Mouse (Mus musculus) liver, embryonic 13.5 days (tissue): Measurements from ENCODE around the gene Dnajb1. TPM values are rescaled to one million over a fixed set of nuclear protein-coding genes. Genes with fewer than 3 reads are reported as not detected.
"Not testable (repeated sequence)": the region's sequence is repeated elsewhere in the genome, so short reads cannot be mapped to it uniquely, and the experiment has no call there.

Experiments
- ATAC-seq: fragments of 200-750 bp; cut with Nextera tagmentation; 2 replicates; pipeline ENCODE4 v1.8.0; 2017; ENCODE audit warnings: low read depth, mild to moderate bottlenecking, moderate number of reproducible peaks, moderate library complexity
- DNase-seq: peaks from one replicate; pipeline ENCODE4 v3.0.0; 2022
- H3K27ac ChIP-seq: fragments of 300-500 bp; sonication (generic); 2 replicates; pipeline ENCODE4 v1.5.1; 2015; ENCODE audit warnings: moderate library complexity, mild to moderate bottlenecking, inconsistent platforms
- H3K27me3 ChIP-seq: fragments of 300-500 bp; sonication (generic); 2 replicates; pipeline ENCODE4 v1.6.1; 2015; ENCODE audit warnings: mild to moderate bottlenecking, inconsistent platforms
- H3K36me3 ChIP-seq: fragments of 300-500 bp; sonication (generic); 2 replicates; pipeline ENCODE4 v1.6.1; 2015; ENCODE audit warnings: mild to moderate bottlenecking, inconsistent platforms
- H3K4me1 ChIP-seq: fragments of 300-500 bp; sonication (generic); replicated peaks from 2 replicates; pipeline ENCODE4 v1.6.1; 2015; ENCODE audit warnings: inconsistent platforms
- H3K4me2 ChIP-seq: fragments of 300-500 bp; sonication (generic); 2 replicates; pipeline ENCODE4 v1.6.1; 2015; ENCODE audit warnings: inconsistent platforms, mild to moderate bottlenecking, moderate library complexity
- H3K4me3 ChIP-seq: fragments of 300-500 bp; sonication (generic); replicated peaks from 2 replicates; pipeline ENCODE4 v1.5.1; 2015; ENCODE audit warnings: mild to moderate bottlenecking, inconsistent platforms
- H3K9ac ChIP-seq: fragments of 300-500 bp; sonication (generic); 2 replicates; pipeline ENCODE4 v1.6.1; 2015; ENCODE audit warnings: mild to moderate bottlenecking, inconsistent platforms
- H3K9me3 ChIP-seq: fragments of 300-500 bp; sonication (generic); replicated peaks from 2 replicates; pipeline ENCODE4 v1.6.1; 2016; ENCODE audit warnings: inconsistent platforms
- WGBS: fragments of 180-500 bp; shearing (Covaris S2); methylation state at CpG from one replicate; pipeline ENCODE4 v1.1.7; 2015; ENCODE audit not compliant: insufficient replicate concordance; 5-methylcytosine and 5-hydroxymethylcytosine counted together
- polyA plus RNA-seq: library from polyadenylated mRNA; unstranded; fragments of >200 nt; fragmentation: Nextera tagmentation; extraction: Ambion mirVana; gene quantifications from 2 replicates; pipeline ENCODE4 v1.2.1, GENCODE M21; 2015

Gene Dnajb1
- polyA plus RNA-seq, 1 experiment from 2014 or later, result 54.5 TPM

DNA sequence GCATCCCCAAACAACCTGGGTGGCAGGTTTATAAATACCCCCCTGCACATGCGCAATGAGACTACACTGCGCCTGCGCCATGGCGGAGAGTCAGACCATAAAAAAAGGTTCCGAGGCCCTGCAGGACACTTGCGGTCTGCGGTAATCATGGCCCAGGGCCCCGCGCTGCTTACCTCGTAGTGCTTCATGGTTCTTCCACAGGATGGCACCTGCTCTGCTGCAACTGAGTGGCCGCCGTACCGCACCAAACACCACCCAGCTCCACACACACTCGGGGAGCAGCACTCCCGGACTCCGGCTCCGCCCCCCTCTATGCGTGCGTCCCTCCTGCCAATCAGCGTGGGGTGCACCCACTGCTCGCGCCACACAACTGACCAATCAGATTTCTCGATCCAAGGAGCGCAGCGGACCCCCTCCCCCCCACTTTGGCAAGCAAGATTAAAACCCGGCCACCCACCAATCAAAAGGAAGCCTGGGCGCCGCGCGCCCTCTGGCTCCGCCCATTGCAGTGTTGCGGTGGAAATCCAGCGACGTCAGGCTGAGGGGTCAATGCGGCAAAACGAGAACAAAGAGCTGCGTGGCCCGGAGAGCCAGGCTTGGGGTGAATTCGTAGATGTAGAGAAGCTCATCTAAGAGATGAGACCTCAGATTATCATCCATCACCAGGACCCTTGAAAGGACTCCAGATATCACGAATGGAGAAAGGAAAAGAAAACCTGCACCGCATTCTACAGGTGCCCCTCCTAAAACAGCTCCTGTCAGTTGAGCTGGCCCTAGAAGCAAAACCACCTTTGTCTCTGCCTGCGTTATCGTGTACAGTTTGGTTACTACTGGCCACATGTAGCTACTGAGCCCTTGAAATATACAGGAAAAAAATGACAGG is 13.6 kb upstream of the Dnajb1 start:
- H3K27ac ChIP-seq, result peak overlapping the region; percentile 95
- peak; percentile 98 for ATAC-seq
- peak; percentile 95 for DNase-seq
- no peaks in the 10 kb centered on the region for H3K27me3 ChIP-seq
- H3K9me3 ChIP-seq, result no peaks in the 10 kb centered on the region
- H3K4me1 ChIP-seq, result peaks cover 79% of the 10 kb centered on the region
- peak overlapping the region; percentile 93 for H3K9ac ChIP-seq
- peaks cover 22% of the 10 kb centered on the region for H3K36me3 ChIP-seq
- H3K4me2 ChIP-seq, result peak overlapping the region; percentile 92
- WGBS, result under 1% methylated on average over 43 of the region's 43 CpGs
- H3K4me3 ChIP-seq, result peak overlapping the region; percentile 80

DNA sequence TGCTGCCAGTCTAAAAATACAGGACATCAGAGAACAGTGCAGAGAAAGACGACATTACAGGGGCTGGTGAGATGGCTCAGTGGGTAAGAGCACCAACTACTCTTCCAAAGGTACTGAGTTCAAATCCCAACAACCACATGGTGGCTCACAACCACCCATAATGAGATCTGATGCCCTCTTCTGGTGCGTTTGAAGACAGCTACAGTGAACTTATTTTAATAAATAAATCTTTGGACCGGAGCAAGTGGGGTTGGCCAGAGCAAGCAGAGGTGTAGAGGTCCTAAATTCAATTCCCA is 13.0 kb upstream of the Dnajb1 start:
- H3K4me3 ChIP-seq, result peak overlapping the region; percentile 80
- not testable (repeated sequence) for H3K9me3 ChIP-seq, H3K27me3 ChIP-seq, ATAC-seq, DNase-seq
- peak overlapping the region; percentile 92 for H3K4me2 ChIP-seq
- H3K9ac ChIP-seq, result peak overlapping the region; percentile 75
- peaks cover 81% of the 10 kb centered on the region for H3K4me1 ChIP-seq
- peak overlapping the region; percentile 95 for H3K27ac ChIP-seq
- 51% methylated on average over 3 of the region's 3 CpGs for WGBS
- peaks cover 17% of the 10 kb centered on the region for H3K36me3 ChIP-seq

DNA sequence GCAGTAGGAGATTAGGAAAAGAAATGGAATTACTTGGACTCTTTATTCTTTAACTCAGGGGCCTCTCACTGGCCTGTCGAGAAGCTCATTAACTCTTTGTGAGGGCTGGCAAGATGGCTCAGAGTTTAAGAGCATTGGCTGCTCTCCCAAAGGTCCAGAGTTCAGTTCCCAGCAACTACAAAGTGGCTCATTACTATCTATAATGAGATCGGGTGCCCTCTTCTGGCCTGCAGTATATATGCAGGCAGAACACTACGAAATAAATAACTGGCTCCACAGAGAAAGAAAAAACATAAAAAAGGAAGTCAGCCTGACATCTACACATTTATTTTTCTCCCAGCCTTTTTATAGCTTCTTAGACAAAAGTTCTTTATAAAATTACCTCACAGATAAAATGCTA is 11.6 kb upstream of the Dnajb1 start:
- H3K36me3 ChIP-seq, result peaks cover 11% of the 10 kb centered on the region
- H3K9me3 ChIP-seq, result no peaks in the 10 kb centered on the region
- no peak overlapping the region for H3K4me2 ChIP-seq
- DNase-seq, result no peak
- ATAC-seq, result no peak
- 22% methylated on average over 3 of the region's 3 CpGs for WGBS
- H3K9ac ChIP-seq, result no peak overlapping the region
- H3K4me3 ChIP-seq, result no peak overlapping the region
- peak overlapping the region; percentile 95 for H3K27ac ChIP-seq
- H3K27me3 ChIP-seq, result no peaks in the 10 kb centered on the region
- peaks cover 83% of the 10 kb centered on the region for H3K4me1 ChIP-seq

DNA sequence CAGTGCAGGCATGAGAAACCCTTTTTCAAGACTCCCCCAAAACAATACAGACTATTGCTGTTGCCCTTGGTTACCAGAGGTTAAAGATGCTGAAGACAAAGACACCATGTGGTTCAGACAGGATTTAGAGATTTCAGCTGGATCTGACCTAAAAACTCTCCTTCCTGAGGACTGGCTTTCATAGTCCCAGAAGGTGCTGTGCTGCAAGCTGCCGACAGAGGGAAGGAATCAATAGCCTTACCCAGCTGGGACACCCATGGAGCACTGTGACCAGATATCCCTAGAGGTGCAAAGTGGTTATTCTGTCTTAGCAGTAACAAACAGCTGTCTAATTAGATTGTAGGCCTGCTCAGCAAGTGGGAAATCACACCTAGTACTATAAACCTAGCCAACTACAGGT is 9.8 kb upstream of the Dnajb1 start:
- Histone ChIP-seq H3K27me3 (no peaks in the 10 kb centered on the region), H3K27ac (peak overlapping the region; percentile 97; the same call in 1 of the 2 replicates), H3K4me2 (no peak overlapping the region), H3K9ac (0 out of 2 replicates have a peak overlapping the region, but pooled peaks have one; percentile 26), H3K36me3 (no peaks in the 10 kb centered on the region), H3K4me3 (no peak overlapping the region), H3K4me1 (peaks cover 80% of the 10 kb centered on the region), H3K9me3 (no peaks in the 10 kb centered on the region)
- ATAC-seq (no peak), DNase-seq (no peak)
- WGBS, result 34% methylated on average over 1 of the region's 1 CpGs

DNA sequence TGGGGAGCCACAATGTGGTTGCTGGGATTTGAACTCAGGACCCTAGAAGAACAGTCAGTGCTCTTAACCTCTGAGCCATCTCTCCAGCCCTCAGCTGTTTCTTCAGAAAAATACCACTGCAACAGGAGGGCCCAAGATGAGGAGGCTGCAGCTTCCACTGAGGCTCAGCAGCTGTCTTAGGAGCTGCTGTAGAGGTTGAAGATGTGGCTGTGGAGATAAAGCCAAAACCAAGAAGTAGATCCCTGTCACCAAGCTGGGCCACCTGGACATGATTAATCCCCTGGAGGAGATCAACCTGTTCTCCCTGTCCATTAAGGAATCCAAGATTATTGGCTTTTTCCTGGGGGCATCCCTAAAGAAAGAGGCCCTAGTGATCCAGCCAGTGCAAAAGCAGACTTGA is 8.2 kb upstream of the Dnajb1 start:
- Histone ChIP-seq H3K27ac (peak overlapping the region; percentile 97), H3K4me3 (peak overlapping the region; percentile 18), H3K4me2 (peak overlapping the region; percentile 67), H3K9ac (peak overlapping the region; percentile 66), H3K27me3 (no peaks in the 10 kb centered on the region), H3K9me3 (no peaks in the 10 kb centered on the region), H3K36me3 (peaks cover 4% of the 10 kb centered on the region; the same call in 1 of the 2 replicates), H3K4me1 (peaks cover 83% of the 10 kb centered on the region)
- ATAC-seq, result peak; percentile 52
- no peak for DNase-seq

DNA sequence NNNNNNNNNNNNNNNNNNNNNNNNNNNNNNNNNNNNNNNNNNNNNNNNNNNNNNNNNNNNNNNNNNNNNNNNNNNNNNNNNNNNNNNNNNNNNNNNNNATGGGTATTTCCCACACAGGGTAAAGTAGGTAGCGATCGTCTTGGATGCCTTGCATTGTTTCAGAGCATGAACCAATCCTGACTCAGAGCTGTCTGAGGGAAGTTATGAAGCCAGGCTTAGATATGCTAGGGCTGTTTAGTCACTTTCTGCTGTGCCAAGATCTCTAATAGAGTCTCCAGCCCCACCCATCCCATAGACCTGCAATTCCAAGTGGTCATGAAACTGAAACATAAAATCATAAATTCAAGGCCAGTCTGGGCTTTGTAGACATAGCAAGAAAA is 5.4 kb upstream of the Dnajb1 start:
- peak overlapping the region; percentile 97 for H3K27ac ChIP-seq
- no peaks in the 10 kb centered on the region for H3K27me3 ChIP-seq
- H3K4me2 ChIP-seq, result no peak overlapping the region
- WGBS, result 78% methylated on average over 2 of the region's 2 CpGs
- peak overlapping the region; percentile 46 for H3K9ac ChIP-seq
- no peak for ATAC-seq
- H3K4me1 ChIP-seq, result peaks cover 82% of the 10 kb centered on the region
- DNase-seq, result no peak
- H3K9me3 ChIP-seq, result no peaks in the 10 kb centered on the region
- peaks cover 4% of the 10 kb centered on the region; the same call in 1 of the 2 replicates for H3K36me3 ChIP-seq
- no peak overlapping the region for H3K4me3 ChIP-seq

DNA sequence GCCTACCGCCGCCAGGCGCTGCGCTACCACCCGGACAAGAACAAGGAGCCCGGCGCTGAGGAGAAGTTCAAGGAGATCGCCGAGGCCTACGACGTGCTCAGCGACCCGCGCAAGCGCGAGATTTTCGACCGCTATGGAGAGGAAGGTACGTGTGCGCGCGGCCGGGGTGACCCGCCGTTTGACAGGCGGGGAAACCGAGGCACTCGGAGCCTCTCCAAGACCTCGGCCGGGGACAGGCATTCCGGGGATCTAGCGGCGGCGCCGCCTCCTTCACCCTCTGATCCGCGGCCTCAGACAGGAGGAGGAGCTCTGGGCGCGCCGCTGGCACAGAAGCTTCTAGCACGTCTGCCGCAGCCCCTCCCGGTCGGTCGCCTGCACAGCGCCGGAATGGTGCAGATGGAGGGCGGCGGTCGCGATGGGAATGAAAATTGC is 421 bp downstream of the Dnajb1 start:
- H3K36me3 ChIP-seq, result peaks cover 43% of the 10 kb centered on the region
- no peaks in the 10 kb centered on the region for H3K27me3 ChIP-seq
- DNase-seq, result peak; percentile 83
- under 1% methylated on average over 51 of the region's 51 CpGs for WGBS
- no peaks in the 10 kb centered on the region for H3K9me3 ChIP-seq
- peak overlapping the region; percentile 99 for H3K27ac ChIP-seq
- peaks cover 66% of the 10 kb centered on the region for H3K4me1 ChIP-seq
- peak overlapping the region; percentile 90 for H3K4me3 ChIP-seq
- peak; percentile 68 for ATAC-seq
- peak overlapping the region; percentile 94 for H3K4me2 ChIP-seq
- peak overlapping the region; percentile 97 for H3K9ac ChIP-seq

DNA sequence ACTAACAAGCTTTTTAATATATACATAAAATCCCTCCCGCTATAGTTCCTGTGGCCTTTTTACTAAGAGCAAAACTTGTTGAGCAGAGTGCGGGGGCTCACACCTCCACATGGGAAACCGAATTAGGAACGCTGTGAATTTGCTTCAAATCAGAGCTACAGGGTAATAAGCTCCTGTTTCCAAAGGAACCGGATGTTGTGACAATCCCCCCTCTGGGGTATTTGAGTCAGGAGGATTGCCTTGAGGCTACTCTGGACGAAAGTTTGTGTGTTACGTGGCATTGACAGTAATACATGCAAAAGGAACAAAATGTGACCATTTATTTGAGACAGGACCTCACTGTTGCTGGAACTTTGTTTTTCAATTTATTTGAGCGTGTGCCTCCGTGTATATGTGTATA is 1.1 kb downstream of the Dnajb1 start:
- peak overlapping the region; percentile 97 for H3K9ac ChIP-seq
- ATAC-seq, result no peak
- H3K27ac ChIP-seq, result peak overlapping the region; percentile 99
- 17% methylated on average over 9 of the region's 9 CpGs for WGBS
- no peaks in the 10 kb centered on the region for H3K9me3 ChIP-seq
- H3K4me1 ChIP-seq, result peaks cover 66% of the 10 kb centered on the region
- H3K4me2 ChIP-seq, result peak overlapping the region; percentile 94
- peak overlapping the region; percentile 90 for H3K4me3 ChIP-seq
- peaks cover 50% of the 10 kb centered on the region for H3K36me3 ChIP-seq
- DNase-seq, result no peak
- H3K27me3 ChIP-seq, result no peaks in the 10 kb centered on the region

DNA sequence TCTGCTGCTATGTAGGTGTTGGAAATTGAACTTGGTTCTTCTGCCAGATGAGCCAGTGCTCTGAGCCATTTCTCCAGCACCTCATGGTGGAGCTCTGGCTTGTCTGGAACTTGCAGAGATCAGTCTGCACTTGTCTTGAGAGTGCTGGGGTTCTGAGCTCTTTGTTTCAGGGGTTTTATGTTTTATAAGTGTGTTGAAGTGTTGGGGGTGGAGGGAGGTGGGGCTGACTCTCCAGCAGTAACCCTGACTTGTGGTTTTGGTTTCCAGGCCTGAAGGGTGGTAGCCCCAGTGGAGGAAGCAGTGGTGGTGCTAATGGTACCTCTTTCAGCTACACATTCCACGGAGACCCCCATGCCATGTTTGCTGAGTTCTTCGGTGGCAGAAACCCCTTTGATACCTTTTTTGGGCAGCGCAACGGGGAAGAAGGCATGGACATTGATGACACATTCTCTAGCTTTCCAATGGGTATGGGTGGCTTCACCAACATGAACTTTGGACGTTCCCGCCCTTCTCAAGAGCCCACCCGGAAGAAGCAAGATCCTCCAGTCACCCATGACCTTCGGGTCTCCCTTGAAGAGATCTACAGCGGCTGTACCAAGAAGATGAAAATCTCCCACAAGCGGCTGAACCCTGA is 1.7 kb downstream of the Dnajb1 start:
- Histone ChIP-seq H3K4me1 (peaks cover 60% of the 10 kb centered on the region), H3K9ac (peak overlapping the region; percentile 97), H3K27me3 (no peaks in the 10 kb centered on the region), H3K4me3 (peak overlapping the region; percentile 90), H3K4me2 (peak overlapping the region; percentile 94), H3K36me3 (peaks cover 51% of the 10 kb centered on the region), H3K9me3 (no peaks in the 10 kb centered on the region), H3K27ac (peak overlapping the region; percentile 99)
- ATAC-seq, result no peak
- 71% methylated on average over 10 of the region's 10 CpGs for WGBS
- DNase-seq, result no peak

DNA sequence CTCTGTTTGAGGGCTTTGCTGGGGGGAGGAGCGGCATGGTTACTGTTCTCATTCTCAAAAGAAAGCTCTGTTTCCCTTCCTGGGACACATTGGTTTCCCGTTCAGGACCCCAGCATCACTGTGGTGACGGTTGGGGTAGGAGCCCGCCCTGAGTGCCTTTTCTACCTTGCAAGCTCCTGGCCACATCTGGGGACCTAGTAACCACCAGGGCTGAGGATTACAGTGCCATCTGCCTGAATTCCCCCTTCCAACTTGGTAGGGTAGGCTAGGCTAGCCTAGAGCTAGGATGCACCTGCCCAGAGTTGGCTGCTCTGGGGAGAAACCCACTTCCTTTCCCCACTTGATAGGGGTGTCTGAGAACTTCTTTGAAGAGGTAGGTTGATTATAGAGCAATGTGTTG is 3.9 kb downstream of the Dnajb1 start:
- Histone ChIP-seq H3K27ac (no peak overlapping the region), H3K4me1 (peaks cover 42% of the 10 kb centered on the region), H3K9me3 (no peaks in the 10 kb centered on the region), H3K9ac (no peak overlapping the region), H3K27me3 (no peaks in the 10 kb centered on the region), H3K4me2 (no peak overlapping the region), H3K36me3 (peaks cover 50% of the 10 kb centered on the region), H3K4me3 (no peak overlapping the region)
- DNase-seq, result no peak
- ATAC-seq, result no peak
- WGBS, result 90% methylated on average over 4 of the region's 4 CpGs

DNA sequence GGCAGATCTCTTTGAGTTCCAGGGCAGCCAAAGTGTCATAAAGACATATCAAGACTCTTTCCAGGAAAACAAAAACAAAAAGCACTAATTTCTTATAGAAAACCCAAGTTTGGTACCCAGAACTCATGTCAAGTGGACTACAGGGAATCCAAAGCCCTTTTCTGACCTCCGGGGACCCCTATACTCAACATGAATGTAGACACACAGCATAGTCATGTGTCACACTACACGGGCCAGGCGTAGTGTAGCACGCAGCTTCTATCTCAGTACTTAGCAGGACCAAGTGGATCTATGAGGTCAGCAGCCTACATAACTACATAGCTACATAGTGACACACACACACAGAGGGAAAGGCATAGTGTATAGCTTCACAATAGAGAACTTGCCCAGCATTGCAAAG is 5.7 kb downstream of the Dnajb1 start:
- no peak overlapping the region for H3K9ac ChIP-seq
- peaks cover 50% of the 10 kb centered on the region for H3K36me3 ChIP-seq
- ATAC-seq (no peak), DNase-seq (no peak)
- no peak overlapping the region for H3K4me2 ChIP-seq
- H3K4me3 ChIP-seq, result no peak overlapping the region
- peaks cover 39% of the 10 kb centered on the region for H3K4me1 ChIP-seq
- no peak overlapping the region for H3K27ac ChIP-seq
- 92% methylated on average over 4 of the region's 4 CpGs for WGBS
- H3K27me3 ChIP-seq, result no peaks in the 10 kb centered on the region
- H3K9me3 ChIP-seq, result no peaks in the 10 kb centered on the region

DNA sequence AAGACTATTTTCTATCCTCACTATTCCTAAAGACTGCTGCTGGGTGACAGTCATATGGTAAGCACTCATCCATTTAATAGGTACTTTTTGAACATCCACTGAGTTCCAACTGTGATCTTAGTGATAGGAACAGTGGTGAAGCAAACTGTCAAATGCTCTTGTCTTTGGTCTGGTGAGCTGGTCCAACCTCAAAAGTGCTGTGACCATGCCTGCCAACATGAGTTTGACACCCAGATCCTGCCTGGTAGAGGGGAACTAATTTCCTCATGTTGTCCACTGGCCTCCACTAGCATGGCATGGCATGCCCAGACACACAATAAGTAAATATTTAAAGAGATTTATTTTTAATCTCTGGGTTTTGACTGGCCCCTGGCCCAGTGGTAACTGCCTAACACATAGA is 8.6 kb downstream of the Dnajb1 start:
- H3K9me3 ChIP-seq, result no peaks in the 10 kb centered on the region
- no peak overlapping the region for H3K9ac ChIP-seq
- H3K4me1 ChIP-seq, result peaks cover 18% of the 10 kb centered on the region
- no peak overlapping the region for H3K27ac ChIP-seq
- DNase-seq (no peak), ATAC-seq (no peak)
- H3K4me2 ChIP-seq, result no peak overlapping the region
- no peaks in the 10 kb centered on the region for H3K27me3 ChIP-seq
- H3K4me3 ChIP-seq, result no peak overlapping the region
- H3K36me3 ChIP-seq, result peaks cover 28% of the 10 kb centered on the region
